Mouse (Mus musculus): Measurements from ENCODE around the gene Ppp2r2d. TPM values are rescaled to one million over a fixed set of nuclear protein-coding genes. Genes with fewer than 3 reads are reported as not detected.

Ppp2r2d gene
- polyA plus RNA-seq, 1 experiment from 2014 or later: 39.1 TPM

- H3K4me2 ChIP-seq (replicated peaks): no peak overlapping the region
- WGBS: 79% methylated on average over 3 of the region's 3 CpGs
These were observed 4.3 kb upstream of the Ppp2r2d start for GRCm38 (mm10) chr7:138841436-138842151.

GRCm38 (mm10) chr7:138843421-138843820 lies 2.5 kb upstream of the Ppp2r2d start:
- ATAC-seq (ENCODE audit: insufficient number of reproducible peaks, low FRiP score, low TSS enrichment, low read depth): no peak
- 83% methylated on average over 4 of the region's 4 CpGs for WGBS
- Histone ChIP-seq H3K27ac (replicated peaks) (no peak overlapping the region), H3K4me3 (replicated peaks) (no peak overlapping the region), H3K27me3 (no peaks in the 10 kb centered on the region), H3K4me1 (peaks cover 35% of the 10 kb centered on the region), H3K9ac (no peak overlapping the region), H3K36me3 (no peaks in the 10 kb centered on the region), H3K4me2 (replicated peaks) (no peak overlapping the region), H3K9me3 (replicated peaks) (no peaks in the 10 kb centered on the region)

More at GRCm38 (mm10) chr7:138841436-138842151, 4.3 kb upstream of the Ppp2r2d start:
- Histone ChIP-seq H3K4me3 (replicated peaks) (no peak overlapping the region), H3K4me1 (peaks cover 21% of the 10 kb centered on the region), H3K36me3 (peaks cover 2% of the 10 kb centered on the region), H3K9ac (no peak overlapping the region), H3K27ac (replicated peaks) (no peak overlapping the region), H3K9me3 (replicated peaks) (no peaks in the 10 kb centered on the region), H3K27me3 (no peaks in the 10 kb centered on the region)
- no peak for ATAC-seq (ENCODE audit: insufficient number of reproducible peaks, low FRiP score, low TSS enrichment, low read depth)

GRCm38 (mm10) chr7:138845111-138845510 lies 768 bp upstream of the Ppp2r2d start:
- ATAC-seq (ENCODE audit: insufficient number of reproducible peaks, low FRiP score, low TSS enrichment, low read depth): no peak
- Histone ChIP-seq H3K9ac (no peak overlapping the region), H3K27me3 (no peaks in the 10 kb centered on the region), H3K4me3 (replicated peaks) (peak overlapping the region; percentile 76), H3K4me1 (peaks cover 44% of the 10 kb centered on the region), H3K9me3 (replicated peaks) (no peaks in the 10 kb centered on the region), H3K4me2 (replicated peaks) (peak overlapping the region; percentile 80), H3K36me3 (no peaks in the 10 kb centered on the region), H3K27ac (replicated peaks) (peak overlapping the region; percentile 97)
- WGBS: 35% methylated on average over 8 of the region's 8 CpGs

GRCm38 (mm10) chr7:138846502-138846991 lies 668 bp downstream of the Ppp2r2d start:
- Histone ChIP-seq H3K4me2 (replicated peaks) (peak overlapping the region; percentile 80), H3K9ac (peak overlapping the region; percentile 83), H3K4me1 (peaks cover 44% of the 10 kb centered on the region), H3K27ac (replicated peaks) (peak overlapping the region; percentile 97), H3K27me3 (no peaks in the 10 kb centered on the region), H3K9me3 (replicated peaks) (no peaks in the 10 kb centered on the region), H3K36me3 (no peaks in the 10 kb centered on the region), H3K4me3 (replicated peaks) (peak overlapping the region; percentile 76)
- under 1% methylated on average over 61 of the region's 61 CpGs for WGBS
- ATAC-seq (ENCODE audit: insufficient number of reproducible peaks, low FRiP score, low TSS enrichment, low read depth): peak; percentile 84

- 35% methylated on average over 13 of the region's 13 CpGs for WGBS
- H3K9me3 ChIP-seq (replicated peaks): no peaks in the 10 kb centered on the region
- H3K4me1 ChIP-seq: peaks cover 44% of the 10 kb centered on the region
- peaks cover 5% of the 10 kb centered on the region; the same call in 1 of the 2 replicates for H3K36me3 ChIP-seq
- peak overlapping the region; percentile 76 for H3K4me3 ChIP-seq (replicated peaks)
- no peak for ATAC-seq (ENCODE audit: insufficient number of reproducible peaks, low FRiP score, low TSS enrichment, low read depth)
- H3K27me3 ChIP-seq: no peaks in the 10 kb centered on the region
- peak overlapping the region; percentile 97; the same call in 1 of the 2 replicates for H3K27ac ChIP-seq (replicated peaks)
- peak overlapping the region; percentile 80 for H3K4me2 ChIP-seq (replicated peaks)
- peak overlapping the region; percentile 83 for H3K9ac ChIP-seq
These were observed 1.6 kb downstream of the Ppp2r2d start for GRCm38 (mm10) chr7:138847316-138848027.

GRCm38 (mm10) chr7:138848028-138848920 lies 2.4 kb downstream of the Ppp2r2d start:
- Histone ChIP-seq H3K9ac (0 out of 2 replicates have a peak overlapping the region, but pooled peaks have one; percentile 83), H3K4me2 (replicated peaks) (peak overlapping the region; percentile 80), H3K9me3 (replicated peaks) (no peaks in the 10 kb centered on the region), H3K27me3 (no peaks in the 10 kb centered on the region), H3K36me3 (peaks cover 13% of the 10 kb centered on the region), H3K4me3 (replicated peaks) (peak overlapping the region; percentile 76; the same call in 1 of the 2 replicates), H3K4me1 (peaks cover 44% of the 10 kb centered on the region), H3K27ac (replicated peaks) (no peak overlapping the region)
- 68% methylated on average over 7 of the region's 7 CpGs for WGBS
- no peak for ATAC-seq (ENCODE audit: insufficient number of reproducible peaks, low FRiP score, low TSS enrichment, low read depth)

- H3K36me3 ChIP-seq: peaks cover 20% of the 10 kb centered on the region
- no peaks in the 10 kb centered on the region for H3K27me3 ChIP-seq
- no peak overlapping the region for H3K4me3 ChIP-seq (replicated peaks)
- ATAC-seq (ENCODE audit: insufficient number of reproducible peaks, low FRiP score, low TSS enrichment, low read depth): no peak
- no peaks in the 10 kb centered on the region for H3K9me3 ChIP-seq (replicated peaks)
- peaks cover 32% of the 10 kb centered on the region for H3K4me1 ChIP-seq
- no peak overlapping the region for H3K9ac ChIP-seq
- H3K27ac ChIP-seq (replicated peaks): 0 out of 2 replicates have a peak overlapping the region, but pooled peaks have one; percentile 28
- H3K4me2 ChIP-seq (replicated peaks): no peak overlapping the region
These were observed 4.2 kb downstream of the Ppp2r2d start for GRCm38 (mm10) chr7:138850083-138850482.

GRCm38 (mm10) chr7:138853417-138854031 lies 7.6 kb downstream of the Ppp2r2d start:
- Histone ChIP-seq H3K27ac (replicated peaks) (no peak overlapping the region), H3K4me3 (replicated peaks) (no peak overlapping the region), H3K36me3 (peaks cover 24% of the 10 kb centered on the region), H3K9ac (no peak overlapping the region), H3K4me1 (peaks cover 12% of the 10 kb centered on the region), H3K9me3 (replicated peaks) (no peaks in the 10 kb centered on the region), H3K27me3 (no peaks in the 10 kb centered on the region), H3K4me2 (replicated peaks) (no peak overlapping the region)
- WGBS: 97% methylated on average over 4 of the region's 4 CpGs
- ATAC-seq (ENCODE audit: insufficient number of reproducible peaks, low FRiP score, low TSS enrichment, low read depth): no peak

GRCm38 (mm10) chr7:138854201-138854600 lies 8.3 kb downstream of the Ppp2r2d start:
- no peaks in the 10 kb centered on the region for H3K9me3 ChIP-seq (replicated peaks)
- H3K4me3 ChIP-seq (replicated peaks): no peak overlapping the region
- no peaks in the 10 kb centered on the region for H3K27me3 ChIP-seq
- ATAC-seq (ENCODE audit: insufficient number of reproducible peaks, low FRiP score, low TSS enrichment, low read depth): no peak
- 95% methylated on average over 2 of the region's 2 CpGs for WGBS
- H3K4me1 ChIP-seq: peaks cover 11% of the 10 kb centered on the region; the same call in 1 of the 2 replicates
- H3K9ac ChIP-seq: no peak overlapping the region
- H3K4me2 ChIP-seq (replicated peaks): no peak overlapping the region
- H3K36me3 ChIP-seq: peaks cover 24% of the 10 kb centered on the region
- no peak overlapping the region for H3K27ac ChIP-seq (replicated peaks)

- Histone ChIP-seq H3K27ac (replicated peaks) (no peak overlapping the region), H3K9me3 (replicated peaks) (no peaks in the 10 kb centered on the region), H3K27me3 (no peaks in the 10 kb centered on the region), H3K4me2 (replicated peaks) (no peak overlapping the region), H3K36me3 (peaks cover 24% of the 10 kb centered on the region), H3K4me1 (no peaks in the 10 kb centered on the region), H3K9ac (no peak overlapping the region), H3K4me3 (replicated peaks) (no peak overlapping the region)
- WGBS: 72% methylated on average over 2 of the region's 2 CpGs
- no peak for ATAC-seq (ENCODE audit: insufficient number of reproducible peaks, low FRiP score, low TSS enrichment, low read depth)
These were observed 10.8 kb downstream of the Ppp2r2d start for GRCm38 (mm10) chr7:138856670-138857069.
